22 mouse cellular contexts compared by ENCODE assay signal in genomic region chr17:85335464-85335863, GRCm38 (mm10).
DNase-seq lines count a peak whose midpoint lies in the region; ATAC-seq and TF ChIP-seq lines count a peak whose summit lies in the region.
"Had no signal": no experiment of that assay in that cellular context is flagged by ENCODE, and none has a peak within 500 bp of the region (broad histone marks: within the 10 kb centered on the region; RNA-seq: fewer than 3 reads in every experiment).

No protein-coding gene starts in this region.

- TF ChIP-seq CTCF in layer of hippocampus, adult 2 months (conservative IDR thresholded peaks at IDR 0.05), result peak; percentile 53
- 0 out of 2 replicates have a peak, but pooled peaks have one; percentile 5 for TF ChIP-seq CTCF in lung, embryonic 14.5 days (IDR thresholded peaks at IDR 0.05; ENCODE audit: low read depth)
- TF ChIP-seq CTCF in CH12.LX (conservative IDR thresholded peaks at IDR 0.05 in 1 of 2, IDR thresholded peaks at IDR 0.05 in 1 of 2; ENCODE audit: low read depth in 2 of 2, low read length in 2 of 2), result peak in 1 of 2 experiments; percentile 28; a peak in 1 of 4 replicates
- peak; percentile 23; the same call in 1 of the 2 replicates for TF ChIP-seq CTCF in cortical plate, adult 2 months (IDR thresholded peaks at IDR 0.05; ENCODE audit: extremely low read depth, insufficient read depth, low read length)

- H3K4me3 ChIP-seq in layer of hippocampus, adult 2 months, result no peak overlapping the region
- H3K4me3 ChIP-seq in lung, embryonic 14.5 days (ENCODE audit: low read depth, low read length), result no peak overlapping the region
- H3K4me3 ChIP-seq in CH12.LX (replicated peaks in 1 of 3; ENCODE audit: low read depth in 2 of 3, low read length in 2 of 3, poor library complexity in 1 of 3), result no peak overlapping the region
- no peak overlapping the region for H3K4me3 ChIP-seq in cortical plate, adult 2 months (ENCODE audit: insufficient read depth, low read length)
- H3K4me3 ChIP-seq: forebrain, embryonic 10.5 days; hindbrain, embryonic 12.5 days; hindbrain, embryonic 15.5 days had no signal

- no peak overlapping the region for H3K9ac ChIP-seq in lung, embryonic 14.5 days
- H3K9ac ChIP-seq in CH12.LX (ENCODE audit: insufficient read depth, low read depth), result no peak overlapping the region
- H3K9ac ChIP-seq: forebrain, postnatal 0 days; hindbrain, embryonic 12.5 days; hindbrain, embryonic 15.5 days had no signal

- in situ Hi-C loops in CH12.LX (cut with MboI; ENCODE audit: low pct_ligation_motif_present, low pct_unique_long_range_greater_than_20kb, low sequenced_read_pairs), result no loop called here

- no peak overlapping the region for H3K27ac ChIP-seq in layer of hippocampus, adult 2 months
- no peak overlapping the region for H3K27ac ChIP-seq in lung, embryonic 14.5 days (ENCODE audit: low read depth)
- H3K27ac ChIP-seq in CH12.LX (ENCODE audit: insufficient read depth, low read depth), result no peak overlapping the region
- H3K27ac ChIP-seq in cortical plate, adult 2 months (ENCODE audit: insufficient read depth, low read length), result no peak overlapping the region
- H3K27ac ChIP-seq: forebrain, embryonic 10.5 days; hindbrain, embryonic 12.5 days; hindbrain, embryonic 15.5 days had no signal

- TF ChIP-seq POLR2A in CH12.LX (IDR thresholded peaks at IDR 0.05; ENCODE audit: low read depth, low read length), result no peak
- TF ChIP-seq POLR2A in cortical plate, adult 2 months (IDR thresholded peaks at IDR 0.05; ENCODE audit: extremely low read depth, insufficient read depth, low read length), result no peak

- H3K4me1 ChIP-seq in lung, embryonic 14.5 days (ENCODE audit: insufficient read depth), result no peaks in the 10 kb centered on the region
- no peaks in the 10 kb centered on the region for H3K4me1 ChIP-seq in CH12.LX (ENCODE audit: control insufficient read depth in 1 of 2, insufficient read depth in 2 of 2)
- peaks cover 2% of the 10 kb centered on the region; the same call in 1 of the 2 replicates for H3K4me1 ChIP-seq in cortical plate, adult 2 months (ENCODE audit: control insufficient read depth, insufficient read depth, low read length)
- H3K4me1 ChIP-seq: hindbrain, embryonic 12.5 days; hindbrain, embryonic 15.5 days had no signal

- no peak for TF ChIP-seq EP300 in CH12.LX (IDR thresholded peaks at IDR 0.05; ENCODE audit: low read length)

- H3K4me2 ChIP-seq in lung, embryonic 14.5 days, result no peak overlapping the region
- H3K4me2 ChIP-seq in CH12.LX (ENCODE audit: insufficient read depth, low read depth, poor library complexity, severe bottlenecking), result no peak overlapping the region
- H3K4me2 ChIP-seq: heart, embryonic 11.5 days; hindbrain, embryonic 12.5 days; hindbrain, embryonic 15.5 days had no signal

- WGBS in lung, embryonic 14.5 days, result 69% methylated on average over 10 of the region's 10 CpGs

- no peaks in the 10 kb centered on the region for H3K36me3 ChIP-seq in lung, embryonic 14.5 days (ENCODE audit: insufficient read depth)
- no peaks in the 10 kb centered on the region for H3K36me3 ChIP-seq in CH12.LX (replicated peaks in 1 of 2; ENCODE audit: control insufficient read depth in 1 of 2, insufficient read depth in 1 of 2, low read length in 1 of 2)
- H3K36me3 ChIP-seq: forebrain, embryonic 10.5 days; hindbrain, embryonic 12.5 days; hindbrain, embryonic 15.5 days had no signal

- TF ChIP-seq RAD21 in CH12.LX (IDR thresholded peaks at IDR 0.05; ENCODE audit: low read depth, low read length), result no peak

- no peak for DNase-seq in layer of hippocampus, adult 2 months (ENCODE audit: low spot score in 2 of 2)
- no peak for DNase-seq in layer of hippocampus, postnatal 25 days (ENCODE audit: extremely low spot score in 1 of 2, low spot score in 1 of 2)
- no peak for DNase-seq in lung, embryonic 14.5 days
- DNase-seq in lung, postnatal 4 days, result no peak
- no peak for DNase-seq in CH12.LX (ENCODE audit: extremely low read depth)
- no peak for DNase-seq in ovary, postnatal 14 days (ENCODE audit: low spot score)
- DNase-seq: adrenal gland, adult 2 months; adrenal gland, postnatal 14 days; B cell, adult 2 months; cerebellum, adult 11-12 months; cerebellum, adult 8-10 months; cerebellum, postnatal 10 days; cerebellum, postnatal 36 days; forebrain, postnatal 0 days; gastrocnemius, postnatal 14 days; heart, adult 11 months had no signal

- no peaks in the 10 kb centered on the region for H3K27me3 ChIP-seq in lung, embryonic 14.5 days (ENCODE audit: insufficient read depth, low read length)
- H3K27me3 ChIP-seq in CH12.LX (replicated peaks), result no peaks in the 10 kb centered on the region
- H3K27me3 ChIP-seq: hindbrain, embryonic 12.5 days; hindbrain, embryonic 15.5 days had no signal

- dilution Hi-C loops in CH12.LX (cut with MboI; ENCODE audit: extremely low pct_ligation_motif_present, extremely low pct_unique_long_range_greater_than_20kb, low sequenced_read_pairs), result no loop called here

- H3K9me3 ChIP-seq in lung, embryonic 14.5 days (ENCODE audit: low read depth, low read length), result no peaks in the 10 kb centered on the region
- no peaks in the 10 kb centered on the region for H3K9me3 ChIP-seq in CH12.LX (replicated peaks; ENCODE audit: low read length)
- H3K9me3 ChIP-seq: forebrain, embryonic 10.5 days; hindbrain, embryonic 12.5 days; hindbrain, embryonic 15.5 days had no signal

- no peaks in the 10 kb centered on the region for H3K79me2 ChIP-seq in CH12.LX (replicated peaks; ENCODE audit: control insufficient read depth, extremely low read depth, insufficient read depth, poor library complexity, severe bottlenecking)

- ATAC-seq in lung, embryonic 14.5 days (ENCODE audit: insufficient read depth), result no peak
- ATAC-seq: forebrain, embryonic 14.5 days; forebrain, postnatal 0 days had no signal

TF ChIP-seq in CH12.LX, 34 proteins besides CTCF, POLR2A, EP300 and RAD21:
- TF ChIP-seq JUND (conservative IDR thresholded peaks at IDR 0.05; ENCODE audit: low read depth, low read length) (no peak), SMC3 (IDR thresholded peaks at IDR 0.05; ENCODE audit: low read depth, low read length) (0 out of 2 replicates have a peak, but pooled peaks have one; percentile 9), TBP (conservative IDR thresholded peaks at IDR 0.05; ENCODE audit: low read depth, low read length) (no peak), MAFK (IDR thresholded peaks at IDR 0.05; ENCODE audit: insufficient replicate concordance, low read length) (no peak), USF2 (conservative IDR thresholded peaks at IDR 0.05; ENCODE audit: low read depth, low read length) (no peak)
